Mouse (Mus musculus): ENCODE results near the gene Zfp12. TPM values are rescaled to one million over a fixed set of nuclear protein-coding genes. Genes with fewer than 3 reads are reported as not detected.
A peak's percentile ranks its signal among the peaks of the same experiment; 100 is the strongest.

Zfp12 gene
- polyA plus RNA-seq, 2 experiments = 19.1 to 25.2 TPM

DNA sequence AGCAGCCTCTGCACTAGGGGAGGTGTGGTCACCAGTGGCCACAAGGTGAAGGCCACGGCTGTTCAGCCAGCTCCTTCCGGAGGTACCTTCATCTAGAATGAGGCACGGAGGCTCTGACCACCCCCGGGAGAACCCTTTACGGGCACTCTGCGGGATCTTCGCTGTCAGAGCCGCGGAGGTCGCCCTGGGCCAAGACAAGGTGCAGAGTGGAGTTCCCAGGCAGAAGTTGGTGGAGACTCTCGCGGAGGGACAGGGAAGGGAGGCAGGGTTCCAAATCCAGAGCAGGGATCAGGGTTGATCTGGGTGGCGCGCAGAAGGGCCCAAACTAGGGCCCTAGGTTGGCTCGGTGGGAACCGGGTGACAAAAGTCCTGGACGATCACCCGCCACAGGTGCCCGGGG is 57.9 kb downstream of the Zfp12 start:
- H3K9me3 ChIP-seq (ENCODE audit: control insufficient read depth, low read length) = no peaks in the 10 kb centered on the region
- H3K27ac ChIP-seq (replicated peaks; ENCODE audit: low read depth, low read length) = no peak overlapping the region
- 3% methylated on average over 16 of the region's 19 CpGs for whole genome bisulfite sequencing
- ATAC-seq (ENCODE audit: low FRiP score, low read depth) = no peak
- H3K27me3 ChIP-seq (ENCODE audit: control insufficient read depth, insufficient read depth, low read length) = peaks cover 60% of the 10 kb centered on the region
- no peak for DNase-seq (ENCODE audit: low spot score)
- peak overlapping the region; percentile 90 for H3K4me2 ChIP-seq (replicated peaks; ENCODE audit: low read depth, low read length, severe bottlenecking)
- H3K9ac ChIP-seq (ENCODE audit: low read depth, low read length, severe bottlenecking) = peak overlapping the region; percentile 67
- peak overlapping the region; percentile 55 for H3K4me3 ChIP-seq (replicated peaks; ENCODE audit: low read length)
- H3K36me3 ChIP-seq (ENCODE audit: control insufficient read depth, insufficient read depth, low read length) = 0 out of 2 replicates have a peak, but pooled peaks cover 6% of the 10 kb centered on the region
- TF ChIP-seq POLR2A (IDR thresholded peaks at IDR 0.05; ENCODE audit: borderline replicate concordance, extremely low read depth, insufficient read depth, insufficient read length) = no peak
- peaks cover 11% of the 10 kb centered on the region; the same call in 1 of the 2 replicates for H3K4me1 ChIP-seq (ENCODE audit: control insufficient read depth, insufficient read depth, low read length)

DNA sequence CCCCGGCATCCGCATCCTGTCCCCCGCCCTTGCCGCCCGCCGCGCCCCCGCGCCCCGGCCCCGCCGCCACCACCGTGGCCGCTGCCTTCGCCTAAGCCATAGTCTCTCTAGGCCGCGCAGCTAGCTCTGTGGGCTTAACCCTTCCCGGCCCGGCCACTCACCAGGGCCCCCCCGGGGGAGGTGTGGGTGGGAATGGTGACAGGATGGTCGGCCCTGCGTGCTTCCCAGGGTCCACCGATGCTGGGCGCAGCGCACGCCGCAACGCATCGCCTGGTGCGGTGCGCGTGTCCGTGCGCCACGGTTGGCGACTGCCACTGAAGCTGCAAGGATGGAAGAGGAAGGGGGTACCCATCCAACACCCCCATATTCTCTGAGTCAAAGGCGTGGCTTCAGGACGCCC is 58.4 kb downstream of the Zfp12 start, which contains the start of gene Zfp853:
Gene Zfp853 (minus strand): TSS at position 220 of the 400 bp plus-strand sequence.
- Histone ChIP-seq H3K9ac (ENCODE audit: low read depth, low read length, severe bottlenecking) (peak within 1 kb of the TSS; percentile 67), H3K4me2 (replicated peaks; ENCODE audit: low read depth, low read length, severe bottlenecking) (peak within 1 kb of the TSS; percentile 90), H3K9me3 (ENCODE audit: control insufficient read depth, low read length) (no peaks in the 10 kb centered on the region), H3K36me3 (ENCODE audit: control insufficient read depth, insufficient read depth, low read length) (0 out of 2 replicates have a peak, but pooled peaks cover 6% of the 10 kb centered on the region), H3K27me3 (ENCODE audit: control insufficient read depth, insufficient read depth, low read length) (peaks cover 55% of the 10 kb centered on the region), H3K4me1 (ENCODE audit: control insufficient read depth, insufficient read depth, low read length) (peaks cover 6% of the 10 kb centered on the region; the same call in 1 of the 2 replicates), H3K4me3 (replicated peaks; ENCODE audit: low read length) (peak within 1 kb of the TSS; percentile 55), H3K27ac (replicated peaks; ENCODE audit: low read depth, low read length) (no peak within 1 kb of the TSS)
- WGBS = 8% methylated on average over 21 of the region's 38 CpGs
- no peak for TF ChIP-seq POLR2A (IDR thresholded peaks at IDR 0.05; ENCODE audit: borderline replicate concordance, extremely low read depth, insufficient read depth, insufficient read length)
- DNase-seq (ENCODE audit: low spot score) (no peak), ATAC-seq (ENCODE audit: low FRiP score, low read depth) (no peak)

DNA sequence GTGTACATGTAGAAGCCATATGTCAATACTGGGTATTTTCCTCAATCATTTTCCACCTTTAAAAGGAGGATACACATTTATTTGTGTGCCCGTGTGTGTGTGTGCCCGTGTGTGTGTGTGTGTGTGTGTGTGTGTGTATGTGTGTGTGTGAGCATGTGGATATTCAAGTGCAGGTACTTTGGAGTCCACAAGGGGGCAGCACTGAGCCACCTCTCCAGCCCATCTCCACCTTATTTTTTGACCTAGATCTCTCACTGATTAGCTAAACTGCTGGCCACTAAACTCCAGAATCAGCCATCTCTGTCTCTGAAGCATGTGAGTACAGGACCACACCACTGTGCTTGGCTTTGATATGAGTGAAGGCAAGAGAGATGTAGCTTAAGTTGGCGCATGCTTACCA is 59.9 kb downstream of the Zfp12 start:
- ATAC-seq (ENCODE audit: low FRiP score, low read depth) (no peak), DNase-seq (ENCODE audit: low spot score) (no peak)
- TF ChIP-seq POLR2A (IDR thresholded peaks at IDR 0.05; ENCODE audit: borderline replicate concordance, extremely low read depth, insufficient read depth, insufficient read length) = no peak
- Histone ChIP-seq H3K4me2 (replicated peaks; ENCODE audit: low read depth, low read length, severe bottlenecking) (no peak overlapping the region), H3K36me3 (ENCODE audit: control insufficient read depth, insufficient read depth, low read length) (peaks cover 7% of the 10 kb centered on the region), H3K4me3 (replicated peaks; ENCODE audit: low read length) (no peak overlapping the region), H3K27ac (replicated peaks; ENCODE audit: low read depth, low read length) (no peak overlapping the region), H3K9ac (ENCODE audit: low read depth, low read length, severe bottlenecking) (no peak overlapping the region), H3K4me1 (ENCODE audit: control insufficient read depth, insufficient read depth, low read length) (0 out of 2 replicates have a peak, but pooled peaks cover 5% of the 10 kb centered on the region), H3K27me3 (ENCODE audit: control insufficient read depth, insufficient read depth, low read length) (peaks cover 41% of the 10 kb centered on the region), H3K9me3 (ENCODE audit: control insufficient read depth, low read length) (no peaks in the 10 kb centered on the region)
- WGBS = 83% methylated on average over 3 of the region's 3 CpGs

DNA sequence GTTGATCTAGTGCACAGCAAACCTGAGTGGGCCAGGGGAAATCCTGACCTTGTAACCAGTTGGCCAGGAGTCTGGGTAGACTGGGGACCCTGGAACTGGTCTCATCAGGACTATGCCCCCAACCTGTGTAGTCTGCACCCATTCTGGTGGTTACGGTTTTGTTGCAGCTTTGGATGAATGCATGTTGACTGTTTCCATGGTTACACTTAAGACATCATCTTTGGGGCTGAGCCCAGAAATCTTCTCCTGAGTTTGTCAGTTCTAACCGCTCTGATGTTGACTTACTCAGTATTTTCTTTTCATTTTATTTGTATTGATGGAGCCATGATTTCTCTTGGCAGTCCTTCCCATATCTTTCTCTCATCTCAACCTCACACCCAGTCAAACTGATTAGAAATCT is 60.4 kb downstream of the Zfp12 start:
- no peak overlapping the region for H3K9ac ChIP-seq (ENCODE audit: low read depth, low read length, severe bottlenecking)
- 81% methylated on average over 2 of the region's 2 CpGs for WGBS
- peaks cover 39% of the 10 kb centered on the region for H3K27me3 ChIP-seq (ENCODE audit: control insufficient read depth, insufficient read depth, low read length)
- peaks cover 11% of the 10 kb centered on the region for H3K36me3 ChIP-seq (ENCODE audit: control insufficient read depth, insufficient read depth, low read length)
- ATAC-seq (ENCODE audit: low FRiP score, low read depth) (no peak), DNase-seq (ENCODE audit: low spot score) (no peak)
- no peak overlapping the region for H3K27ac ChIP-seq (replicated peaks; ENCODE audit: low read depth, low read length)
- H3K4me2 ChIP-seq (replicated peaks; ENCODE audit: low read depth, low read length, severe bottlenecking) = no peak overlapping the region
- H3K9me3 ChIP-seq (ENCODE audit: control insufficient read depth, low read length) = no peaks in the 10 kb centered on the region
- TF ChIP-seq POLR2A (IDR thresholded peaks at IDR 0.05; ENCODE audit: borderline replicate concordance, extremely low read depth, insufficient read depth, insufficient read length) = no peak
- 0 out of 2 replicates have a peak, but pooled peaks cover 5% of the 10 kb centered on the region for H3K4me1 ChIP-seq (ENCODE audit: control insufficient read depth, insufficient read depth, low read length)
- H3K4me3 ChIP-seq (replicated peaks; ENCODE audit: low read length) = no peak overlapping the region

DNA sequence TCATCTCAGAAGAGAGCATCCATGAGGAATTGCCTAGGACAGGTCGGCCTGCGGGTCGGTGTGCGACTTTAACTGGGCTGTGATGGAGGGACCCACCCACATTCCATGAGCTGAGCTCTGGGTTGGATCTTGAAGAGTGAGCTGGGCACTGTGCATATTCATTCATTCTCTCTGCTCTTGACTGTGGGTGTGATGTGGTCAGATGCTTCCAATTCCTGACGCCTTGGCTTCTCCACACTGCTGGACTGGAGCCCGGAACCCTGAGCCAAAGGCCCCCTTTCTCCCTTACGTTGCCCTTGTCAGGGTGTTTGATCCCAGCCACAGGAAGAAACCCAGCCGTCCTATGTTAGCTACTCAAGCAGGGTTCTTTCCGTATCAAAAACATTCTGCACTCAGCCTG is 63.0 kb downstream of the Zfp12 start:
- Histone ChIP-seq H3K4me2 (replicated peaks; ENCODE audit: low read depth, low read length, severe bottlenecking) (no peak overlapping the region), H3K4me3 (replicated peaks; ENCODE audit: low read length) (no peak overlapping the region), H3K27ac (replicated peaks; ENCODE audit: low read depth, low read length) (no peak overlapping the region), H3K9ac (ENCODE audit: low read depth, low read length, severe bottlenecking) (no peak overlapping the region), H3K9me3 (ENCODE audit: control insufficient read depth, low read length) (no peaks in the 10 kb centered on the region), H3K36me3 (ENCODE audit: control insufficient read depth, insufficient read depth, low read length) (peaks cover 36% of the 10 kb centered on the region), H3K27me3 (ENCODE audit: control insufficient read depth, insufficient read depth, low read length) (peaks cover 16% of the 10 kb centered on the region), H3K4me1 (ENCODE audit: control insufficient read depth, insufficient read depth, low read length) (0 out of 2 replicates have a peak, but pooled peaks cover 5% of the 10 kb centered on the region)
- TF ChIP-seq POLR2A (IDR thresholded peaks at IDR 0.05; ENCODE audit: borderline replicate concordance, extremely low read depth, insufficient read depth, insufficient read length) = no peak
- no peak for ATAC-seq (ENCODE audit: low FRiP score, low read depth)
- WGBS = 89% methylated on average over 9 of the region's 9 CpGs
- no peak for DNase-seq (ENCODE audit: low spot score)
